In genomic region chr4:152270599-152270998, GRCm38 (mm10) we compare ENCODE assay signal across 29 mouse cellular contexts. TPM values are rescaled to one million over a fixed set of nuclear protein-coding genes. Genes with fewer than 3 reads are reported as not detected.
DNase-seq lines count a peak whose midpoint lies in the region; ATAC-seq and TF ChIP-seq lines count a peak whose summit lies in the region.
"Had no signal": no experiment of that assay in that cellular context is flagged by ENCODE, and none has a peak within 500 bp of the region (broad histone marks: within the 10 kb centered on the region; RNA-seq: fewer than 3 reads in every experiment).

No protein-coding gene starts in this region.

- WGBS in heart, embryonic 13.5 days, result 67% methylated on average over 9 of the region's 9 CpGs
- WGBS in heart, postnatal 0 days, result 53% methylated on average over 9 of the region's 9 CpGs
- 74% methylated on average over 9 of the region's 9 CpGs for WGBS in heart, embryonic 10.5 days

- peaks cover 74% of the 10 kb centered on the region for H3K4me1 ChIP-seq in heart, embryonic 13.5 days
- peaks cover 86% of the 10 kb centered on the region for H3K4me1 ChIP-seq in heart, postnatal 0 days (ENCODE audit: control insufficient read depth, insufficient read depth)
- H3K4me1 ChIP-seq in heart, embryonic 10.5 days, result peaks cover 71% of the 10 kb centered on the region
- peaks cover 45 to 70% of the 10 kb centered on the region in 2 experiments for H3K4me1 ChIP-seq in CH12.LX (ENCODE audit: control insufficient read depth in 1 of 2, insufficient read depth in 2 of 2)

- in situ Hi-C loops in CH12.LX (cut with MboI; ENCODE audit: low pct_ligation_motif_present, low pct_unique_long_range_greater_than_20kb, low sequenced_read_pairs), result no loop called here

- H3K9ac ChIP-seq in heart, embryonic 13.5 days, result peak overlapping the region; percentile 63; the same call in 1 of the 2 replicates
- no peak overlapping the region for H3K9ac ChIP-seq in heart, postnatal 0 days (replicated peaks; ENCODE audit: low read depth, low read length)
- no peak overlapping the region for H3K9ac ChIP-seq in CH12.LX (ENCODE audit: insufficient read depth, low read depth)
- H3K9ac ChIP-seq: forebrain, embryonic 13.5 days; heart, embryonic 12.5 days; hindbrain, embryonic 13.5 days; intestine, embryonic 15.5 days had no signal

- no peak for TF ChIP-seq POLR2A in CH12.LX (IDR thresholded peaks at IDR 0.05; ENCODE audit: low read depth, low read length)

- no peak for TF ChIP-seq CTCF in gastrocnemius, adult 2 months (IDR thresholded peaks at IDR 0.05)
- no peak for TF ChIP-seq CTCF in heart, postnatal 0 days (IDR thresholded peaks at IDR 0.05; ENCODE audit: low read depth)
- no peak for TF ChIP-seq CTCF in CH12.LX (conservative IDR thresholded peaks at IDR 0.05 in 1 of 2, IDR thresholded peaks at IDR 0.05 in 1 of 2; ENCODE audit: low read depth in 2 of 2, low read length in 2 of 2)

- no peak for TF ChIP-seq RAD21 in CH12.LX (IDR thresholded peaks at IDR 0.05; ENCODE audit: low read depth, low read length)

- H3K27me3 ChIP-seq in heart, embryonic 13.5 days (replicated peaks), result peaks cover 8% of the 10 kb centered on the region
- H3K27me3 ChIP-seq in heart, postnatal 0 days (ENCODE audit: control insufficient read depth, insufficient read depth, low read length), result 0 out of 2 replicates have a peak, but pooled peaks cover 2% of the 10 kb centered on the region
- H3K27me3 ChIP-seq in heart, embryonic 10.5 days (ENCODE audit: insufficient read depth, poor library complexity, severe bottlenecking), result peaks cover 46% of the 10 kb centered on the region
- no peaks in the 10 kb centered on the region for H3K27me3 ChIP-seq in CH12.LX (replicated peaks)

- ATAC-seq in heart, embryonic 13.5 days (ENCODE audit: extremely low read depth, insufficient number of reproducible peaks, low FRiP score, low TSS enrichment), result no peak
- ATAC-seq in heart, postnatal 0 days (ENCODE audit: insufficient read depth, low read depth), result no peak
- ATAC-seq: activated CD4-positive, CD25-positive, alpha-beta regulatory T cell, adult 4 months; CD4-positive, CD25-positive, alpha-beta regulatory T cell, adult 4 months; forebrain, embryonic 13.5 days; forebrain, embryonic 16.5 days; hindbrain, embryonic 16.5 days; intestine, embryonic 15.5 days had no signal

- peaks cover 16% of the 10 kb centered on the region; the same call in 1 of the 2 replicates for H3K36me3 ChIP-seq in heart, embryonic 13.5 days
- no peaks in the 10 kb centered on the region for H3K36me3 ChIP-seq in heart, postnatal 0 days (replicated peaks; ENCODE audit: control insufficient read depth, insufficient read depth, low read length)
- H3K36me3 ChIP-seq in heart, embryonic 10.5 days, result 0 out of 2 replicates have a peak, but pooled peaks cover 5% of the 10 kb centered on the region
- peaks cover 0 to 25% of the 10 kb centered on the region in 2 experiments for H3K36me3 ChIP-seq in CH12.LX (replicated peaks in 1 of 2; ENCODE audit: control insufficient read depth in 1 of 2, insufficient read depth in 1 of 2, low read length in 1 of 2)
- H3K36me3 ChIP-seq: intestine, embryonic 15.5 days had no signal

- peak; percentile 53 for DNase-seq in gastrocnemius, adult 2 months
- no peak for DNase-seq in gastrocnemius, postnatal 14 days
- DNase-seq in heart, postnatal 14 days, result no peak
- DNase-seq in heart, postnatal 0 days (ENCODE audit: low spot score), result no peak
- no peak for DNase-seq in heart, embryonic 10.5 days (ENCODE audit: low spot score)
- no peak for DNase-seq in CH12.LX (ENCODE audit: extremely low read depth)
- DNase-seq in left cerebral cortex, adult 11 months (ENCODE audit: low spot score), result no peak
- DNase-seq: adrenal gland, adult 8-10 months; adrenal gland, postnatal 25 days; cerebellum, adult 8-10 months; gastrocnemius, postnatal 25 days; kidney, adult 11 months; kidney, adult 8-10 months had no signal

- dilution Hi-C loops in CH12.LX (cut with MboI; ENCODE audit: extremely low pct_ligation_motif_present, extremely low pct_unique_long_range_greater_than_20kb, low sequenced_read_pairs), result no loop called here

- no peak overlapping the region for H3K4me2 ChIP-seq in heart, embryonic 13.5 days
- no peak overlapping the region for H3K4me2 ChIP-seq in heart, postnatal 0 days (ENCODE audit: low read depth, low read length)
- H3K4me2 ChIP-seq in CH12.LX (ENCODE audit: insufficient read depth, low read depth, poor library complexity, severe bottlenecking), result no peak overlapping the region
- H3K4me2 ChIP-seq: forebrain, embryonic 13.5 days; heart, embryonic 12.5 days; hindbrain, embryonic 13.5 days; intestine, embryonic 15.5 days had no signal

- no peaks in the 10 kb centered on the region for H3K9me3 ChIP-seq in heart, embryonic 13.5 days
- H3K9me3 ChIP-seq in heart, postnatal 0 days (replicated peaks; ENCODE audit: control insufficient read depth, low read length), result no peaks in the 10 kb centered on the region
- H3K9me3 ChIP-seq in heart, embryonic 10.5 days, result no peaks in the 10 kb centered on the region
- H3K9me3 ChIP-seq in CH12.LX (replicated peaks; ENCODE audit: low read length), result no peaks in the 10 kb centered on the region
- H3K9me3 ChIP-seq: forebrain, embryonic 10.5 days; forebrain, embryonic 13.5 days; heart, embryonic 12.5 days; hindbrain, embryonic 10.5 days; hindbrain, embryonic 13.5 days; intestine, embryonic 15.5 days had no signal

- H3K4me3 ChIP-seq in gastrocnemius, adult 2 months, result no peak overlapping the region
- H3K4me3 ChIP-seq in heart, embryonic 13.5 days, result no peak overlapping the region
- no peak overlapping the region for H3K4me3 ChIP-seq in heart, postnatal 0 days (ENCODE audit: low read depth, low read length)
- H3K4me3 ChIP-seq in heart, embryonic 10.5 days, result no peak overlapping the region
- no peak overlapping the region for H3K4me3 ChIP-seq in CH12.LX (replicated peaks in 1 of 3; ENCODE audit: low read depth in 2 of 3, low read length in 2 of 3, poor library complexity in 1 of 3)
- H3K4me3 ChIP-seq: forebrain, embryonic 10.5 days; forebrain, embryonic 13.5 days; heart, embryonic 12.5 days; hindbrain, embryonic 10.5 days; hindbrain, embryonic 13.5 days; intestine, embryonic 15.5 days had no signal

- H3K27ac ChIP-seq in gastrocnemius, adult 2 months, result peak overlapping the region; percentile 62
- 0 out of 2 replicates have a peak overlapping the region, but pooled peaks have one; percentile 15 for H3K27ac ChIP-seq in heart, embryonic 13.5 days (replicated peaks)
- peak overlapping the region; percentile 36 for H3K27ac ChIP-seq in heart, postnatal 0 days (ENCODE audit: low read depth)
- no peak overlapping the region; the same call in 1 of the 2 replicates for H3K27ac ChIP-seq in heart, embryonic 10.5 days
- H3K27ac ChIP-seq in CH12.LX (ENCODE audit: insufficient read depth, low read depth), result peak overlapping the region; percentile 15; the same call in 1 of the 2 replicates
- H3K27ac ChIP-seq: forebrain, embryonic 10.5 days; forebrain, embryonic 13.5 days; hindbrain, embryonic 13.5 days had no signal

- no peak for TF ChIP-seq EP300 in heart, postnatal 0 days (IDR thresholded peaks at IDR 0.05; ENCODE audit: low read depth)
- TF ChIP-seq EP300 in CH12.LX (IDR thresholded peaks at IDR 0.05; ENCODE audit: low read length), result no peak

- intact Hi-C loops in gastrocnemius, adult 2 months (cut with DNase I), result no loop called here
- intact Hi-C loops in gastrocnemius, postnatal 14 days (cut with DNase I; ENCODE audit: low total_unique reads), result no loop called here
- intact Hi-C loops in heart, postnatal 14 days (cut with DNase I), result no loop called here

- no peaks in the 10 kb centered on the region for H3K79me2 ChIP-seq in CH12.LX (replicated peaks; ENCODE audit: control insufficient read depth, extremely low read depth, insufficient read depth, poor library complexity, severe bottlenecking)

RNA-seq across cellular contexts. Expression of gene Gpr153, which starts 3.4 kb away (rescaled TPM):
- total RNA-seq in gastrocnemius, adult 2 months (2021), result 1 to 10 TPM; 3.4 to 7.3 TPM
- 10 to 100 TPM; 18.0 to 21.0 TPM for total RNA-seq in gastrocnemius, postnatal 14 days (2021)
- polyA plus RNA-seq in heart, embryonic 13.5 days (2015; fragmentation: Nextera tagmentation; extraction: Ambion mirVana), result 9.2 and 9.6 TPM in 2 replicates
- total RNA-seq in heart, postnatal 14 days (2021), result 10 to 100 TPM; 19.9 to 20.6 TPM
- 50.8 and 56.4 TPM in 2 replicates for total RNA-seq in heart, postnatal 0 days (2014; rRNA removed; ENCODE audit: low replicate concordance)
- polyA plus RNA-seq in heart, postnatal 0 days (2015; fragmentation: Nextera tagmentation; extraction: Ambion mirVana), result 5.0 TPM in 2 replicates
- 5.5 and 6.3 TPM in 2 replicates for polyA plus RNA-seq in heart, embryonic 10.5 days (2016; fragmentation: Nextera tagmentation; extraction: Ambion mirVana)
- 0.21 and 0.30 TPM in 2 replicates for total RNA-seq in CH12.LX (2012; rRNA removed)
- total RNA-seq in CH12.LX (2014; rRNA removed), result 0.61 and 0.70 TPM in 2 replicates
- polyA plus RNA-seq in CH12.LX (2012; ENCODE audit: insufficient read length, low read depth), result 1.4 and 1.8 TPM in 2 replicates
- polyA plus RNA-seq: activated CD4-positive, CD25-positive, alpha-beta regulatory T cell, adult 4 months had no signal

RNA-seq across cellular contexts. Expression of gene Hes3, which starts 20.9 kb away (rescaled TPM):
- total RNA-seq in gastrocnemius, adult 2 months (2021), result not detected
- not detected for total RNA-seq in gastrocnemius, postnatal 14 days (2021)
- not detected in 2 replicates for polyA plus RNA-seq in heart, embryonic 13.5 days (2015; fragmentation: Nextera tagmentation; extraction: Ambion mirVana)
- total RNA-seq in heart, postnatal 14 days (2021), result not detected
- not detected in 2 replicates for total RNA-seq in heart, postnatal 0 days (2014; rRNA removed; ENCODE audit: low replicate concordance)
- not detected in 2 replicates for polyA plus RNA-seq in heart, postnatal 0 days (2015; fragmentation: Nextera tagmentation; extraction: Ambion mirVana)
- not detected in 2 replicates for polyA plus RNA-seq in heart, embryonic 10.5 days (2016; fragmentation: Nextera tagmentation; extraction: Ambion mirVana)
- total RNA-seq in CH12.LX (2012; rRNA removed) (0.13 and 0.21 TPM in 2 replicates), CH12.LX (2014; rRNA removed) (not detected in 2 replicates)
- polyA plus RNA-seq in CH12.LX (2012; ENCODE audit: insufficient read length, low read depth), result 0.17 TPM in 1 of 2 replicates, not detected in the other
- total RNA-seq: adrenal gland, adult 8-10 months; adrenal gland, postnatal 25 days; gastrocnemius, adult 18-20 months; gastrocnemius, postnatal 25 days; heart, postnatal 25 days had no signal
- polyA plus RNA-seq: activated CD4-positive, CD25-positive, alpha-beta regulatory T cell, adult 4 months; C2C12; CD4-positive, CD25-positive, alpha-beta regulatory T cell, adult 4 months; embryonic facial prominence, embryonic 14.5 days; forebrain, embryonic 13.5 days; forebrain, embryonic 16.5 days; gonadal fat pad, adult 2 months; heart, embryonic 12.5 days; intestine, embryonic 15.5 days had no signal

RNA-seq across cellular contexts. Expression of gene Icmt, which starts 26.4 kb away (rescaled TPM):
- 10 to 100 TPM; 18.1 to 19.3 TPM for total RNA-seq in gastrocnemius, adult 2 months (2021)
- 10 to 100 TPM; 16.0 to 19.0 TPM for total RNA-seq in gastrocnemius, postnatal 14 days (2021)
- polyA plus RNA-seq in heart, embryonic 13.5 days (2015; fragmentation: Nextera tagmentation; extraction: Ambion mirVana), result 16.8 and 19.7 TPM in 2 replicates
- total RNA-seq in heart, postnatal 14 days (2021), result 10 to 100 TPM; 25.9 to 27.2 TPM
- 26.1 and 38.0 TPM in 2 replicates for total RNA-seq in heart, postnatal 0 days (2014; rRNA removed; ENCODE audit: low replicate concordance)
- 12.7 and 15.0 TPM in 2 replicates for polyA plus RNA-seq in heart, postnatal 0 days (2015; fragmentation: Nextera tagmentation; extraction: Ambion mirVana)
- 23.1 and 27.4 TPM in 2 replicates for polyA plus RNA-seq in heart, embryonic 10.5 days (2016; fragmentation: Nextera tagmentation; extraction: Ambion mirVana)
- 21.5 and 27.4 TPM in 2 replicates for total RNA-seq in CH12.LX (2012; rRNA removed)
- 17.8 and 18.5 TPM in 2 replicates for total RNA-seq in CH12.LX (2014; rRNA removed)
- polyA plus RNA-seq in CH12.LX (2012; ENCODE audit: insufficient read length, low read depth), result 24.2 and 29.8 TPM in 2 replicates

RNA-seq across cellular contexts. Expression of gene Rnf207, which starts 48.2 kb away (rescaled TPM):
- total RNA-seq in gastrocnemius, adult 2 months (2021), result not detected
- not detected for total RNA-seq in gastrocnemius, postnatal 14 days (2021)
- polyA plus RNA-seq in heart, embryonic 13.5 days (2015; fragmentation: Nextera tagmentation; extraction: Ambion mirVana), result 71.2 and 73.2 TPM in 2 replicates
- total RNA-seq in heart, postnatal 14 days (2021), result 10 to 100 TPM; 84.5 to 95.8 TPM
- total RNA-seq in heart, postnatal 0 days (2014; rRNA removed; ENCODE audit: low replicate concordance), result 171 and 226 TPM in 2 replicates
- polyA plus RNA-seq in heart, postnatal 0 days (2015; fragmentation: Nextera tagmentation; extraction: Ambion mirVana), result 109 and 115 TPM in 2 replicates
- polyA plus RNA-seq in heart, embryonic 10.5 days (2016; fragmentation: Nextera tagmentation; extraction: Ambion mirVana), result 19.1 and 39.9 TPM in 2 replicates
- total RNA-seq in CH12.LX (2012; rRNA removed), result 0.21 and 0.51 TPM in 2 replicates
- total RNA-seq in CH12.LX (2014; rRNA removed), result not detected in 2 replicates
- not detected in 2 replicates for polyA plus RNA-seq in CH12.LX (2012; ENCODE audit: insufficient read length, low read depth)
- total RNA-seq: gastrocnemius, adult 18-20 months; gastrocnemius, postnatal 25 days had no signal
- polyA plus RNA-seq: activated CD4-positive, CD25-positive, alpha-beta regulatory T cell, adult 4 months; CD4-positive, CD25-positive, alpha-beta regulatory T cell, adult 4 months had no signal

RNA-seq across cellular contexts. Expression of gene Rpl22, which starts 54.9 kb away (rescaled TPM):
- total RNA-seq in gastrocnemius, adult 2 months (2021), result 100 to 1,000 TPM; 235 to 261 TPM
- 100 to 1,000 TPM; 233 to 251 TPM for total RNA-seq in gastrocnemius, postnatal 14 days (2021)
- 226 and 250 TPM in 2 replicates for polyA plus RNA-seq in heart, embryonic 13.5 days (2015; fragmentation: Nextera tagmentation; extraction: Ambion mirVana)
- 100 to 1,000 TPM; 223 to 252 TPM for total RNA-seq in heart, postnatal 14 days (2021)
- total RNA-seq in heart, postnatal 0 days (2014; rRNA removed; ENCODE audit: low replicate concordance), result 118 and 122 TPM in 2 replicates
- polyA plus RNA-seq in heart, postnatal 0 days (2015; fragmentation: Nextera tagmentation; extraction: Ambion mirVana), result 224 and 235 TPM in 2 replicates
- 261 and 301 TPM in 2 replicates for polyA plus RNA-seq in heart, embryonic 10.5 days (2016; fragmentation: Nextera tagmentation; extraction: Ambion mirVana)
- total RNA-seq in CH12.LX (2012; rRNA removed) (1,590 and 1,720 TPM in 2 replicates), CH12.LX (2014; rRNA removed) (1,936 and 1,966 TPM in 2 replicates)
- 1,935 and 2,300 TPM in 2 replicates for polyA plus RNA-seq in CH12.LX (2012; ENCODE audit: insufficient read length, low read depth)
